Mouse (Mus musculus): ENCODE measurements around the gene Gm20388.
"Not testable (repeated sequence)": the region's sequence is repeated elsewhere in the genome, so short reads cannot be mapped to it uniquely, and the experiment has no call there.

Gm20388 gene

DNA sequence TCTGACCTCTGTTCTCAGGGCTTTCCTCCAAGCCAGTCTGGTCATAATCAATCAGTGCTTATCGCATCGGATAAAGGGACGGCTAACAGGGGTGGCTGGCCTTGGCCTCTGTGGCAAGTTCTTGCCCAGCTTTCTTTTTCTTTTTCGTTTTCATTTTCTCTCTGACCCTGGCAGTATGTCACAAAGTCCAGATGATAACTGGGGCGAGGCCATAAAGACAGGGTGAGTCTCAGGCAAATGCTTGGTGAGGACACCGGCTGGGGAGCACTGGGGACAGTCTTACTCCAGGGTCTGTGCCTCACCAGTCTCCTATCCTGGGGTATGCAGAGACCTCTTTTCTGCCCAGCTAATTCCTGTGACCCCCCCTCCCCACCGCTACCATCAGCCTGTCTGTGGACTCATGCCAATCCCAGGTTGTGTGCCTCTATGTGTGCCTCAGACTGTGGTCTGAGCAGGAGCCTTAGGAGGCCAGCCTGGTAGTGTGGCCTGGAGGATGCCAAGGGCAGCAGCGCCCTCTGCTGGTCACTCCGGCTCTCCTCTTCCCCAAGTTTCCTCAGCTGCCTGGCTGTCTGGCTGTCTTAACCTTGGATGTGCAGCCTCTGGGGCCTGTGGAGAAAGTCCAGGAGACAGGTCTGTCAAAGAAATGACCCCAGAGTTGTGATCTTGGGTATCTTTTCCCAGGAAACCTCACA is 885.4 kb downstream of the Gm20388 start:
- peak; percentile 84 for DNase-seq (ENCODE audit: low spot score)

DNA sequence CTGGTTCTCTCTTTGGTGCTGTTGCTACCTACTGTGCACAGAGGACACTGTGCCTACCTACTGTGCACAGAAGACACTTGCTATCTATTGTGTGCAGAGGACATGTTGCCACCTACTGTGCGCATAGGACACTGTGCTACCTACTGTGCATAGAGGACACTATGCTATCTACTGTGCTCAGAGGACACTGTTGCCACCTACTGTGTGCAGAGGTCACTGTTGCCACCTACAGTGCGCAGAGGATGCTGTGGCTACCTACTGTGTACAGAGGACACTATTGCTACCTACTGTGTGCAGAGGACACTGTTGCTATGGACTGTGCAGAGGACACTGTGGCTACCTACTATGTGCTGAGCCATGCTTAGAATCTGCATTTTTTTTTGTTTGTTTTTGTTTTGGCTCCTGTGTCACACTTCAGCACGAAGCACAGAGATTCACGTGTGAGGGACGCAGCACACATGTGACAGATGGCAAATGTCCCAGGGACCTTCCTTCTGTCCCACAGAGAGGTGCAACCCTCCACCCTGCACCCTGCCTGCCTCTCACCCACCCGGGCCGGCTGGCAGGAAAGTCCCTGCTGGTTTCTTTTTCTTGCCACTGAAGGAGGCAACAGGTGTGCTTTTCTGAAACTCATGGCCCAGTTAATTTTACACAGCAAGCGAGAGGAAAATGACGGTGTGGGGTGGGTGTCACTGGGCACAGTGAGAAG is 886.5 kb downstream of the Gm20388 start:
- DNase-seq (ENCODE audit: low spot score), result no peak

DNA sequence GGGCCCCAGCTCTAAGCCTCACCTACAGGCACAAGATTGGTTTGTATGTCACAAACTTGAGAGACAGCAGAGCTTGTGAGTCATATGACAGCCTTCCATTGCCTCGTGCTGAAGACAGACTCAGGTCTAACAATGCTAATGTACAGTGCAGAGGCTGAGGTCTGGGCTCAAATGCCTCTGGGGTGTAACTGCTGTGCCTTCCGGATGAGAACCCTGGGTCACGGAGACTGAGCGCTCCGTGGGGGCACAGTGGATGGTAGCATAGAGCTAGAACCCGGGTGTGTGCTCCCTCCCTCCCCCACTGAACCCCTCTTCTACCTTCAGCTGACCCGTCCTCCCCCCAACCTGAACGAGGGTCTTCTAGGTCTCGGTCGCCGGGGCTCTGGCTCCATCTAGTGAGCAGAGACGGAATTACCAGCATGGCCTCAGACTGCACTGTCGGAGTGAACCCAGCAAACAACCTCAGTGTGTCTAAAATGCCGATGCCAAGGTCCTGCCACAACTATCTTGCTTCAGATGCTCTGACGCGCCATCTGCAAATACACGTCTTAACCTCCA is 889.7 kb downstream of the Gm20388 start:
- DNase-seq (ENCODE audit: low spot score), result peak; percentile 48

DNA sequence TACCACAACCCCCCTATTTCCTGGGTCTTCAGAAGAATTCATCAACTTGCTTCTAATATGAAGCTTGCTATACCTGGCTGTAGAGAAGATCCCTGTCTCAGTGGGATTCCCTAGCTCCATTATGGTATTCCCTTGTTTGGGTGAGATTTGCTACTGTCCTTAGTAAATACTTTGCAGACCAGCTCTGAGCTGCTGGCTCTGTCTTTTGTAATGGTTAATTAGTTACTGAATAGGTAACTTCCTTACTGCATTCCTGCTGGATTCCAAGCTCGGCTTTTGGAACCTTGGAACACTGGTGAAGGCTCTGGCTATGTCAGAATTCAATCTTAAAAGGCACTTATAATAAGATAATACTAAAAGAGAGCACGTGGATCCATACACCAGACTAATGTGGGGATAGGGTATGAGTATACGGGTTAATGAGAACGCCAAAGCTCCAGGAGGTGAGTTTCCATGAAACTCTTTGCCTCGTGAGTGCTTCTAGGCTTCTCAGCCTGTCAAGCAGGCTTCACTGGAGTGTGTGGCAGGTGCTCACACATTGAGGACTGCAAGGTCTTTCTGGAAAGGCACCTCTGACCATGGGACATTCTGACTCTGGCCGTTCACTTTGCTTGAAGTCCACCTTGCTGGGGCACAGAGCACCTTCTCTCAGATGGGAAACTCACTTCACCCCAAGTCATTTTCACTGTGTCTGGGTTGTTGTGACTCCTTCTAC is 893.2 kb downstream of the Gm20388 start:
- DNase-seq (ENCODE audit: low spot score), result not testable (repeated sequence)

DNA sequence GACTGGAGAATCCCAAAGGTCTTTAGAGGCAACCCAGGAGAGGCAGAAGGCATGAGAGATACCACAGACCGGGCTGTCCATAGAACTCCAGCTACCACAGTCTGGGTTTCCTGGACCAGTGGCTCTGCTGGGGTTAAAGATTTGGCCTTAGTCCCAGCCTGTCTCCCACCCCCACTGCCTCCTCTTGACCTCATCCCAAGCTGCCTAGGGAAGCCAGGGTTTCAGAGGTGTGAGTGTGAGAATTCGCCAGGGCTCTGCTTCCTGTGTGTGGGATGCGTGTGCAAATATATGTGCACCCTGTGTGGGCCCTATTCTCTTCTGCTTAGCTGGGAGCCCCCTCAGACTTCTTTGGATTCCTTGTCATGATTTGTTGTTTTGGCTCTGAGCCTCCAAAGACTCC is 894.1 kb downstream of the Gm20388 start:
- DNase-seq (ENCODE audit: low spot score), result no peak

DNA sequence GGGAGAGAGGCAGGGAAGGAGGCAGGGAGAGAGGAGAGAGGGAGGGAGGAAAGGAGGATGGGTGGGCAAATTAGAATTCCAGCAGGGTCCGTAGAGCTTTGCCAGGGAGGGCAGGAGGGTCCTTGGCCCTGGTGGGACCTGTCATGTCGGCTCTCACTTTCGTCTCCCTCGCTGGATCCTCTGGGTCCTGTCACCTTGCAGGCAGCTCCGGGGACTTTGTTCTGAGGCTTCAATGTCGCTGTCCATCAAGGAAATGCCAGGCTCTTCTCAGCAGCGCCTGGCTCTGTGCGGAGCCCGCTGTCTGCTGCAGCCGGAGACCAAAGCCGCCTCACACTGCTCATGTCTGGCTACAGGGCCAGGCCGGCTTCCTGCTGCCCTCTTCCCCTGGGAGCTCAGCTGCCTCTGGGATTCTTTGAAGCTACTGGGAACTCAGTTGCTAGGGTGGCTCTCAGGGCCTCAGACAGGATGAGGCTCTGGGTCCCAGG is 896.2 kb downstream of the Gm20388 start:
- DNase-seq (ENCODE audit: low spot score), result no peak

DNA sequence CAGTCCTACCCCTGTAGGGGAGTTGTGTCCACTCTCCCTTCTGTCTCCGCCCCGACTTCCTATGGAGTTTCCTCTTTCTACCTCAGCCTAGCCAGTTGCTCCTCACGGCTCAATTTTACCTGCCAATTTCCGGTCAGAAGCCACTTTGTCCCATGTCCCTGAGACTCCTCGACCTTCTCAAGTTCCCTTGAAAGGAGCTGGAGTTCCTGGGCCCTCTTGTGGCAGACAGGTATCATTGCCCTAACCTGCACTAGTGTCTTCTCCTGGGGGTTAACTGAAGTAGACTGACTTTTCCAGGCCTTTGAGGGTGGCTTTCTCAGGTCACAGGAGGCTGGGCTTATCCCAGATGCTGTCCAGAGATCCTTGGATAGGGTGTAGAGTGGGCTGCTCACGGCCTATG is 897.1 kb downstream of the Gm20388 start:
- DNase-seq (ENCODE audit: low spot score), result no peak

DNA sequence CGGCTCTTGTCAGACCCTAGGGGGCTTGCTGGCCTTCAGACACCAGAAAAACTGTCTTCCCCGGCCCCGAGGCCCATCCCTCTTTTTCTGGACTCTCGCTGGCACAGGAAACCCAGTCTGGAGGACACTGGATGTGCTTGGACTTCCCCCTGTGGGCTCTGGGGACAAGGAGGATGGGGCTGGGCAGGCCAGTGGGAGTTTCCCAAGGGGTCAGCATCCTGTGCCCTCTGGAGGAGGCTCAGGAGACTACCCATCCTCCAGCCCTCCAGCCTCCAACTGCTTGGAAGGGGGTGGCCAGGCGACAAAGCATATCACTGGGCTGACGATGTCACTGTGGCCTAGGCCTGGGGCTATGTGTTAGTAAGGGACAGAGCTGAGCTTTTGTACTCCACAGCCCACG is 898.4 kb downstream of the Gm20388 start:
- no peak for DNase-seq (ENCODE audit: low spot score)

DNA sequence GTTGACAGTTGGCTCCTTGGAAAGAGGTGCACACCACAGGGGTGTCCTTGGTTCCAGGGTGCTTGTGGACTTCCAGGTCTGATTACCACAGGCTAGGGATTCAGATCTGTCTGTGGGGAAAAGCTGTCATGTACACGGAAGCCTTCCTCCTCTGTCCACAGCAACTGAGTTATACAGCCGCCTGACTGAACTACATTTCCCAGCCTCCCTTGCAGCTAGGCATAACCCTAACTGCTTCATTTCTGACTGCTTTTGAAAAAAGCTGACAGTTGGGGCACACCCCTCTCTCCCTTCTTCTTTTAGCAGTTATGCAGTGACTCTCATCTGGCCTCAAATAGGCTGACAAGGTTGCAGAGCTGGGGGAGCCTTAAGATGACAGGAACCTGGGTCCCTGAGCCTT is 901.3 kb downstream of the Gm20388 start:
- no peak for DNase-seq (ENCODE audit: low spot score)

DNA sequence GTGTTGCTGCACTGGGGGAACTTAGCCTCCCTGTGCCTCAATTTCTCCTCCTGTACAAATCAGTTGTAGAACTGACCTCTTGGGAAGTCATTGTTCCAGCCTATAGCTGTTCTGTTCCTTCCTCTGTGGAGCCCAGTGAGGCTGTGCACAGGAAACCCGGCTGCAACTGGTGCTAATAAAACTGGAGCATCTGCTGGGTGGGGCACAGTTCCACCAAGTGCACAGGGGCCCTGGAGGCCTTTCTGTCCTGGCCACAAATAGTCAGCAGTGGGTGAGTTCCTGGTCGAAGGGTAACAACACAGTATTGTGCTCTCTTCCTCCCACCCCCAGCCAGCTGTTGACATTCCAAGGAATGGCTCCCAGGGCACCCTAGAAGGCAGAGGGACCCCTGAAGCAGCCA is 902.4 kb downstream of the Gm20388 start:
- no peak for DNase-seq (ENCODE audit: low spot score)

DNA sequence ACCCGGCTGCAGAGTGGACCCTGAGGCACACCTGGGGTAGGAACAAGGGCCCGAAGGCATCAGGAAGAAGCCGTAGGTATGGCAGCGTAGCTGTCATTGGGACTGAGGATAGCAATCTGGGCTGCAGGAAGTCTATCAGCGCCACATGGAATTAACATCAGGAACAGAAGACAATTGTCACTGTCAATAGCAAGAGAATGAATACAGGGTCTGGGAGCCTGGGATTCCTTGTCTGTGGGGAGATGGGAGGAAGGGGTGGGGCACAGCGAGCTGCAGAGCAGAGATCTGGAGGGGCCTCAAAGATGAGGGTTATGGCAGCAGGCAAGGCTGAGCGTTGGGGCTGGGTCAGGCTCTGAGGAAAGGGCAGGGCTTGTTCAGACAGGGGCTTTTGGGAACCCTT is 903.2 kb downstream of the Gm20388 start:
- no peak for DNase-seq (ENCODE audit: low spot score)

DNA sequence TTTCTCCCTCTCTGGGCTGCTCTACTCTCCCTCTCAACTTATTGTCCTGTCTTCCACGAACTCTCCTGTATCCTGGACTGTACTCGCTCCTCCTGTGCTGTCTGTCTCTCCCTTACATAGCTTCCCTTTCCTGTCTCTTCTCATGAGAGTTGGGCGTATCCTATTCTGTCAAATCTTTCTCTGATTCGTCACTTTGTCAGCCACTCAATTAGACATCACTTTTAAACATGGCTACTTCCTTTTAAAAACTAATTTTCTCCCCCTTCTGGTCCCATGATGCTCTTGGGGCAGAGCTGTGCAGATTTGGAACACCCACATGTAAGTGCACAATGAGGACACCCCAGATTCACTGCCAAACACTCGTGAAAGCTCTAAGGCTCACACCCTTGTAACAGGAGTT is 905.7 kb downstream of the Gm20388 start:
- no peak for DNase-seq (ENCODE audit: low spot score)

DNA sequence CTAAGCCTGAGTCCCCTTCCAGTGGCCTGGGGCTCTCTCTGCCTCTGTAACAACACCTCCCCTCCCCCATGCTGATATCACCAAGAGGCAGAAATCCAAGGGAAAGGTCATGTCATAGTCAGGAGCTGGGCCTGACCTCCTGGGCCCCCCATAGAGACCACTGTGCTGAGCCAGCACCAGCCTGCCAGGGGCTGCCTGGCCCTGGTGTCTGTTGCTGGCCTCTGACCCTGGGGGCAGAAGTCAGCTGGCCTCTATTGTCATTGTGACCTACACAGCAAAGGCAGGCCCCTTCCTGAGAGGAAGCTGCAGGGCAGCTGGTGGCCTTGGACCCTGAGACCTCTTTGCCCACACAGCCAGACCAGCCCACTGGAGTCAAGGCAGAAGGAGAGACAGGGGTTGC is 909.3 kb downstream of the Gm20388 start:
- no peak for DNase-seq (ENCODE audit: low spot score)

DNA sequence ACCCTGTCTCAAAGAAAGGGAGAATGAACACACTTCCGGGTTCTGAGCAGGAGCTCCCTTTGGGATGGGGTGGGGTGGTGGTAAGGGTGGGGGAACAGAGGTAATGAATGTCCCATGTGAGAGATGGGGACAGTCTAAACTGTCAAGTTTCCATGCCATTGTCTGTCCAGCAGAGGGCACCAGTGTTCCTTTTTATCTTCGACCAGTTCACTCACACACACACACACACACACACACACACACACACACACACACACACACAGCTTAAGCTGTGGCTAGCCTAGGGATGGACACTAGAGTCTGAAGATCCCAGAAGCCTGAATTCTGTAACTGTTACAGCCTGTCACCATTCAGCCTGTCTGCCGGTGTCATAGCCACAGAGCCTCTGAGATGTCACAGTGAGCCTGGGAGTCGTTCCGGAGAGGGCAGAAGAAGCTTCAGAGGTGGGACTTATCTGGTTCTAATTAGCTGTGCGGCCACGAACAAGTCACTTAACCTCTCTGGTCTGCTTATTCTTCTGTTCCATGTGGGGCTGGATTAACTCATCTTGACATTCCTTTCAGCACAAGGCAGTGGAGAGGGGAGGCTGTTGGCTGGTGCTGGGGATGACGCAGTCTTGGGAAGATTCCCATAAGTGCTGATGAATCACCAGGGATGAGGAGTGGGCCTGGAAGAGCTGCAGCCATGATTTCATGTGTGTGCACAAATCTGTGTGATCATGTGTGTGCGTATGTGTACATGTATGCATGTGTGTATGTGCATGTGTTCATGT is 910.9 kb downstream of the Gm20388 start:
- no peak for DNase-seq (ENCODE audit: low spot score)

DNA sequence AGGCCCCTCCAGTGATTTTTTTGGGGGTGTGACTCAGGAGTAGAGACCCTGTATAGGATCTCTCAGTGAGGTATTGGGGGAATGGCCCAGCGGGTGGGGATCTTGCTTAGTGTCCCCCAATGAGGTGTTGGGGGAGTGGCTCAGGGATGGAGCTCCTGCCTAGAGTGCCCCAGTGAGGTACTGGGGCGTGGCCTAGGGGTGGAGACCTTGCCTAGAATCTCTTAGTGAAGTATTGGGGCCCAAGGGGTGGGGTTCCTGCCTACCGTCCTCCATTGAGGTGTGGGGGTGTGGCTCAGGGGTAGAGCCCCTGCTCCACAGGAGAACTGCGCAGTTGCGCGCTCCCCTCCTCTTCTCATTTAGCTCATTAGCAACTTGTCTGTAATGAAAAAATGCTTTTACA is 912.7 kb downstream of the Gm20388 start:
- DNase-seq (ENCODE audit: low spot score), result no peak

DNA sequence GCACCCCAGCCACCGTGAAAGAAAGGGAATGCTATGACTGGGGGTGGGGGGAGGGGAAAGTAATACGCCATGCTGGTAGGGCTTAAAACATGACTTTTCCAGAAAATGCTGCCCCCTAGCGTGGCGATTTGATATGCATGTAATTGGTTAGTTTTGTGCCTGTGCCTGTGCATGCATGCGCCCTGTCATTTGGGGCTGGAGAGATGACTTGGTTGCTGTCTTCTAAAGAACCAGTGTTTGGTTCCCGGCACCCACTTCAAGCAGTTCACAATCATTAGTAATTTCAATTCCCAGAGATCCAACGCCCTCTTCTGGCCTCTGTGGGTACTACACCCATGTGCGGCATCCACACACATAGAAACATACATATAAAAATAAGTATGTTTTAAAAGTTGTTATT is 913.2 kb downstream of the Gm20388 start:
- no peak for DNase-seq (ENCODE audit: low spot score)

DNA sequence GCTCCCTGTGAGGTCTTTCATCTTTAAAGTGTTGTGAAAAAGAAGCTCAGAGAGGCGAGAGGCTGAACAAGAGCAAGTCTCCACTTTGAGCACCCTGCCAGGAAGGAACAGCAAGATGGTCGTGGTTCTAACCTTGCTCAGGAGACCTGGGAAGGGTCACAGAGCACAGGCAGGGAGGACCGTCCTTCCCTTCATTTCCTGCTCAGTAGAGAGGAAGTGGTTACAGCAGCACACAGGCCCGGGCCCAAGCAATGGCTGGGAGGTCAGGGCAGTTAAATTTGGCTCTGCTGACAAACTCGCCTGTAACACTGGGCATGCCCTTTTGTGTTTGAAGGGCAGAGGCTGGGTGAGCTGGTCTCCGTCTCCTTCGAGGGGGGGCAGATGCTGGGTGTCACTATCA is 914.0 kb downstream of the Gm20388 start:
- DNase-seq (ENCODE audit: low spot score), result no peak

DNA sequence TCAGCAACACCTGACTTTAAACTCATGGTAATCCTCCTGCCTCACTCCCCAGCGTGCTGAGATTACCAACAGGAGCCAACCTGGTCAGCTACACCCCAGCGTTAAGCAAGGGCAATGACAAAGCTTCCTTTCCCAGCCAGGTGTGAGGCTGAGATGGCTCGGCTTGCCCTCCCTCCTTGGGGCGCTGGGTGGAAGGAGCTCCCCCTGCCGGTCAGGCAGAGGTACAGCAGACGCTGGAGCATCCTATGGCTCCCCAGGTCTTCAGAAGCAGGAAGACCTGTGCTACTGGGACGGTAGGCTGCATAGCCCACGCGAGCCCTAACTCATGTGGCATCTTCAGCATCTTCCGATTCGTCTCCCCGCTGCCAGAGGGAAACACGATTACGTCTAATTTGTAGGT is 917.6 kb downstream of the Gm20388 start:
- peak; percentile 41 for DNase-seq (ENCODE audit: low spot score)

DNA sequence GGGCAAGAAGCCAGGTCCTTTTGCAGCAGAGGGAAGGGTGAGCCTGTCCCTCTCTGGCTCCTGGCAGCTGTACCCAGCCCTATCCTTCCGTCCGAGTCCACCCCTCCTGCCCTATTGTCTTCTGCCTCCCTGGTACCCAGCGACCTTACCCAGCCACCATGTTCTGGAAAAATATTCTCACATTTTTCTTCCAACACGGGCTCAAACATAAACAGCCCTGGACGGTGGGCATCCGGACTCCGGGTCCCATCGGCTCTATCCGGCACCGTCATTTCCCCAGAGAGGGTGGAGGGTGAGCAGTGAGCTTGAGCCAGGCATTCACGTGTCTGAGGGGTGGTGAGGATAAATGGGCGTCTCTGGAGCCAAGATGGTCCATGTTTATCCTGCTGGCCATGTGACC is 920.0 kb downstream of the Gm20388 start:
- DNase-seq (ENCODE audit: low spot score), result no peak

DNA sequence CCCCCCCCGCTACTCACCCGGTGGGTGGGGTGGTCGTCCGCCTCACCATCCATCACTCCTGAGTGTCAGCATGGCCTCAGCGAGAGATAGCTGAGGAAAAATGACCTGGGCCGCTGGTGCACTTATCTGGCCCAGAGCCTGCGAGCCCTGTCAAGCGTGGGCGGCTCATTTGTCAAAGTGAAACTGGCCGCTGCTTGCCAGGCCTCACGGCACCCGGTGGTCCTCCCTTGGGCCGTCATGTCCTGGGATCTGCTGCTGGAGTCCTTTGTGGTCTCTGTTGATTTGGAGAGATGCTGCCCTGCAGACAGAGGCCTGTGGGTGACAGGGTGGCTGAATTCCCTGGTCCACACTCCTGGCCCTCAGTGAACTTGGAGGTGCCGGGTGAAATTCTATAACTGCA is 921.4 kb downstream of the Gm20388 start:
- DNase-seq (ENCODE audit: low spot score), result peak; percentile 27

DNA sequence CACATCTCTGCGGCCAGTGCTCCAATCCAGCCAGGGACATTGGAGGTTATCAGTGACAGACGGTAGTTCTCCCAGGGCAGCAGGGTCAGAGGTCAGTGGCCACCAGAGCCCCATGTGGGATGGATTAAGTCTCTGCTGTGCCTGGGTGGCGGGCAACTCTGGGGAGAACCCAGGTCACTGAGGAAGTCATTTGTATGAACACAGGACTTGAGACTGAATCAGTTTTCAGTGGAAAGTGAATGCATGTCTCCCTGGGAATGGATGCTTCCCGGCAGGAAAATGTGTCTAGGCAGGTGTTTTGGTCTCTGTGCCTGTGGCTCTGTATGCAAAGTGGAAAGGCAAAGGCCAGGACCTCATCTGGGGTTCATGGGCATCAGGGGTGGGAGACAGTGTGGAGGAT is 922.6 kb downstream of the Gm20388 start:
- DNase-seq (ENCODE audit: low spot score), result no peak

DNA sequence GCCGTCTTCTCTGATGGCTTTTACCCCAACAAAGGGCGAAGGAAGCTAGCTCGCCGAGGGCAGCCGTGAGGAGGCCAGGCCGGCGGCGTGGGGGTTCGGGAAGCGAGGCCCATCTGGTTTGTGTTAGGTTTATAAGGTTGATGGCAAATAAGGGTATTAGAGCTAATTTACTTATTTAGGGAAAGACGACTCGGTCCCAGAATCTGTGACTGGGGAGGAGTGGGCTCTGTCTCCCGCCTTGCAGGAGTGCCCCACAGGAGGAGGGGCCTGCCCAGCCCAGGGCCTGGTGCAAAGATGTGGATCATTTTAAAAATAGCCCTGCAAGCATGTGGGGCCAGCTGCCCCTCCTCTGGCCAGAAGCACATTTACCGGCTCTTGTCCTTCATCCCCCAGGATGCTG is 928.4 kb downstream of the Gm20388 start:
- no peak for DNase-seq (ENCODE audit: low spot score)
